Mouse (Mus musculus): ENCODE data around the gene Gchfr. TPM values are rescaled to one million over a fixed set of nuclear protein-coding genes. Genes with fewer than 3 reads are reported as not detected.

The Gchfr gene
- polyA plus RNA-seq, 1 experiment from 2014 or later = 2.7 TPM

DNA sequence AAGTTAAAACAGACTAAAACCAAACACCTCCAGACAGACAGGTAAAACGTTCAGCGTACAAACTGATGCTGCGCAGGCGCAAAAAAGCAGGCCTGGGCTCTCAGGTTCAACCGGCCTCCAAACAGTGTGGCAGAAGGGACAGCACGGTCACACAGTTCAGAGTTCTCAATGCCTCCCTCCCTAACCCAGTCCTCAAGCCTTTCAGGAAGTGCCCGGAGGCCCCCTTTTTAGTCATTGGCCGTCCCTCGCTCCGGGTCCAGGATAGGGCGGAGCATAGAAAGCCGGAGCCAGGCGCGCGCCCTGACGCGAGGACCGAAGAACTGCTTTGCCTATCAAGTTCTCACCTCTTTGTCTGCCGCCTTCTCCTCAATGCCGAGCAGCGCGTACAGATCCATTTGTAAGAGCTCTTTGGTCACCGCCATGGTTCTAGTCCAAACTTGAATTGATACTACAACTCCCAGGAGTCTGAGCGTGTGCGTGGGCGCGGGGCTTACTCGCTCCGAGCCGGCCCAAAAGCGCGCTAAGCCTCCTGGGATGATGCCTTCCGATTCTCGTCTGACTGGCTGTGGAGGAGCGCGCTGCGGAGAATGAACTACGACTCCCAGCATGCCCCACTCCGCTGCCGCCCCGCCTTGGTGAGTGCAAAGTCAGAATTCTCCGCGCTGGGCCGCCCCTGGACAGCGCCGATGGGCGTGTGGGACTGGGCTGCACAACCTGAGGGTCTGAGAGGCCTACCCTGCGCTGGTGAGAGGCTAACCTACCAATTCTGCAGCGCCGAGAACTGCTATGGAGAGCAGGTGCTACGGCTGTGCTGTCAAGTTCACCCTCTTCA is 41.0 kb downstream of the Gchfr start, which contains the start of the genes Zfyve19 and Dnajc17:
Gene Zfyve19 (plus strand): TSS at position 274 of the 832 bp plus-strand sequence.
Gene Dnajc17 (minus strand): TSS at position 452 of the 832 bp plus-strand sequence.
- Histone ChIP-seq H3K27ac (replicated peaks) (peak within 1 kb of the TSS; percentile 92), H3K4me1 (peaks cover 31% of the 10 kb centered on the region), H3K4me3 (peak within 1 kb of the TSS; percentile 80), H3K36me3 (peaks cover 33% of the 10 kb centered on the region), H3K9me3 (replicated peaks) (no peaks in the 10 kb centered on the region), H3K27me3 (ENCODE audit: low read depth, poor library complexity, severe bottlenecking) (no peaks in the 10 kb centered on the region)
- under 1% methylated on average over 51 of the region's 51 CpGs for WGBS
- DNase-seq (ENCODE audit: low spot score) = peak; percentile 97

DNA sequence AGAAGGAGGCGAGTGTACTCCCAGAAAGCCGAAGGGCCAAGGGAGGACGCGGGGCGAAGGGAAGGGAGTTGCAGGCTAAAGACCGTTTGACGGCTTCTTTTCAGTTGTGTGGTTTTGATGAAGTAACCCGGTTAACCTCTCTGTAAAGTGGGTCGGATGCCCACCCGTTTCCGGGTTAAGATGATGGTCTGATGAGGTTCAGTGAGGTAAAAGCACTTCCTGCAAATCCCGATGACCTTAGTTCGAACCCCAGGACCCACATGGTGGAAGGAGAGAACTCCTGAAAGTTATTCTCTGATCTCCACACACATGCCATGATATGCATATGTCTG is 41.6 kb downstream of the Gchfr start:
- H3K27me3 ChIP-seq (ENCODE audit: low read depth, poor library complexity, severe bottlenecking) = no peaks in the 10 kb centered on the region
- H3K4me1 ChIP-seq = peaks cover 31% of the 10 kb centered on the region
- peak overlapping the region; percentile 80 for H3K4me3 ChIP-seq
- no peak for DNase-seq (ENCODE audit: low spot score)
- peak overlapping the region; percentile 92 for H3K27ac ChIP-seq (replicated peaks)
- H3K9me3 ChIP-seq (replicated peaks) = no peaks in the 10 kb centered on the region
- H3K36me3 ChIP-seq = peaks cover 38% of the 10 kb centered on the region
- 2% methylated on average over 13 of the region's 13 CpGs for WGBS

Other genes with a start within 250 kb of the Gchfr start
- 14.5 and 17.2 TPM in 2 replicates for gene Chst14, start 241.3 kb upstream of the Gchfr start, polyA plus RNA-seq (2016; fragmentation: Nextera tagmentation; extraction: Ambion mirVana)
- gene Ccdc32, start 138.4 kb upstream of the Gchfr start, polyA plus RNA-seq (2016; fragmentation: Nextera tagmentation; extraction: Ambion mirVana) = 21.9 and 22.4 TPM in 2 replicates
- 7.0 and 7.9 TPM in 2 replicates for gene Rpusd2, start 133.0 kb upstream of the Gchfr start, polyA plus RNA-seq (2016; fragmentation: Nextera tagmentation; extraction: Ambion mirVana)
- 63.9 and 68.4 TPM in 2 replicates for gene Knl1, start 120.7 kb upstream of the Gchfr start, polyA plus RNA-seq (2016; fragmentation: Nextera tagmentation; extraction: Ambion mirVana)
- 95.6 and 97.9 TPM in 2 replicates for gene Rad51, start 55.0 kb upstream of the Gchfr start, polyA plus RNA-seq (2016; fragmentation: Nextera tagmentation; extraction: Ambion mirVana)
- gene Rmdn3, start 10.7 kb upstream of the Gchfr start, polyA plus RNA-seq (2016; fragmentation: Nextera tagmentation; extraction: Ambion mirVana) = 47.4 and 49.9 TPM in 2 replicates
- 0.72 and 1.1 TPM in 2 replicates for gene Gm14137, start 6.7 kb downstream of the Gchfr start, polyA plus RNA-seq (2016; fragmentation: Nextera tagmentation; extraction: Ambion mirVana)
- gene Zfyve19, start 40.8 kb downstream of the Gchfr start, polyA plus RNA-seq (2016; fragmentation: Nextera tagmentation; extraction: Ambion mirVana) = 56.1 and 57.4 TPM in 2 replicates
- 24.5 and 26.2 TPM in 2 replicates for gene Dnajc17, start 41.0 kb downstream of the Gchfr start, polyA plus RNA-seq (2016; fragmentation: Nextera tagmentation; extraction: Ambion mirVana)
- gene Ppp1r14d, start 62.1 kb downstream of the Gchfr start, polyA plus RNA-seq (2016; fragmentation: Nextera tagmentation; extraction: Ambion mirVana) = not detected in 2 replicates
- 1.9 and 2.4 TPM in 2 replicates for gene Spint1, start 69.6 kb downstream of the Gchfr start, polyA plus RNA-seq (2016; fragmentation: Nextera tagmentation; extraction: Ambion mirVana)
- 0.83 and 1.9 TPM in 2 replicates for gene Rhov, start 103.5 kb downstream of the Gchfr start, polyA plus RNA-seq (2016; fragmentation: Nextera tagmentation; extraction: Ambion mirVana)
- 23.1 and 27.5 TPM in 2 replicates for gene Vps18, start 121.0 kb downstream of the Gchfr start, polyA plus RNA-seq (2016; fragmentation: Nextera tagmentation; extraction: Ambion mirVana)
- 5.7 TPM in 2 replicates for gene Dll4, start 158.0 kb downstream of the Gchfr start, polyA plus RNA-seq (2016; fragmentation: Nextera tagmentation; extraction: Ambion mirVana)
- 0.78 and 0.95 TPM in 2 replicates for gene Chac1, start 183.5 kb downstream of the Gchfr start, polyA plus RNA-seq (2016; fragmentation: Nextera tagmentation; extraction: Ambion mirVana)